Mouse (Mus musculus) heart, adult 18-20 months (tissue): ENCODE results near the gene Pih1d1. TPM values are rescaled to one million over a fixed set of nuclear protein-coding genes. Genes with fewer than 3 reads are reported as not detected.

Experiments
- DNase-seq, 2 experiments: peaks; one replicate each; pipeline ENCODE4 v3.0.0; 2021 to 2022; ENCODE audit warnings: mixed read lengths in 1 of 2
- microRNA-seq, 2 experiments: library from miRNA; unstranded; fragments of <30 nt; microRNA quantifications; one replicate each; pipeline ENCODE4 v1.2.0; 2022
- total RNA-seq, 2 experiments: library from RNA; stranded (reverse); gene quantifications; 2 replicates each; pipeline ENCODE4 v1.2.3; 2021

Pih1d1 gene
- total RNA-seq, 2 experiments from 2014 or later, result 35.5 to 42.7 TPM

- no peak for DNase-seq
These were observed 39.3 kb downstream of the Pih1d1 start for GRCm38 (mm10) chr7:45193406-45193805.

- no peak for DNase-seq
These were observed 40.0 kb downstream of the Pih1d1 start for GRCm38 (mm10) chr7:45193871-45194785.

- no peak for DNase-seq
These were observed 41.5 kb downstream of the Pih1d1 start for GRCm38 (mm10) chr7:45195341-45196175.

GRCm38 (mm10) chr7:45196176-45196535 is 42.1 kb downstream of the Pih1d1 start:
- DNase-seq, result no peak

GRCm38 (mm10) chr7:45196994-45197393 is 42.9 kb downstream of the Pih1d1 start:
- no peak for DNase-seq

GRCm38 (mm10) chr7:45198435-45198834 is 44.3 kb downstream of the Pih1d1 start:
- peak; percentile 74 to 79 for DNase-seq

- no peak for DNase-seq
These were observed 44.9 kb downstream of the Pih1d1 start for GRCm38 (mm10) chr7:45198961-45199360.

GRCm38 (mm10) chr7:45202654-45203053 is 48.6 kb downstream of the Pih1d1 start:
- DNase-seq, result no peak

GRCm38 (mm10) chr7:45204380-45205143 is 50.5 kb downstream of the Pih1d1 start, which contains the start of gene Ccdc155:
TSS of gene Ccdc155 (minus strand) at chr7:45204892.
- peak; percentile 85 to 93 for DNase-seq

- DNase-seq, result no peak
These were observed 54.2 kb downstream of the Pih1d1 start for GRCm38 (mm10) chr7:45208260-45208659.

Small RNAs within 50 kb of the gene (microRNA-seq; reads per million reads assigned to microRNA genes)
- gene Mir150 (4,445 to 10,790 reads per million in 2 experiments), gene Mir5121 (12.4 to 17.4 reads per million in 2 experiments), gene Mir7055 (0 reads per million in 2 experiments)

Other genes with a start within 250 kb of the Pih1d1 start
- 10 to 100 TPM; 59.2 to 67.9 TPM for gene Ap2a1, start 224.8 kb upstream of the Pih1d1 start, total RNA-seq
- not detected for gene Tsks, start 211.1 kb upstream of the Pih1d1 start, total RNA-seq
- 1 to 10 TPM; 1.8 to 2.0 TPM for gene Cpt1c, start 179.5 kb upstream of the Pih1d1 start, total RNA-seq
- gene Prmt1, start 167.7 kb upstream of the Pih1d1 start, total RNA-seq, result 100 to 1,000 TPM in 1 of 2 experiments, 10 to 100 TPM in 1; 90.3 to 110 TPM
- 10 to 100 TPM; 21.3 to 29.5 TPM for gene Irf3, start 156.7 kb upstream of the Pih1d1 start, total RNA-seq
- gene Bcl2l12, start 155.6 kb upstream of the Pih1d1 start, total RNA-seq, result 1 to 10 TPM; 8.1 to 9.7 TPM
- 10 to 100 TPM; 45.1 to 46.0 TPM for gene Scaf1, start 137.9 kb upstream of the Pih1d1 start, total RNA-seq
- gene Rras, start 136.3 kb upstream of the Pih1d1 start, total RNA-seq, result 10 to 100 TPM; 43.9 to 47.7 TPM
- gene Prr12, start 101.4 kb upstream of the Pih1d1 start, total RNA-seq, result 10 to 100 TPM; 21.5 to 21.9 TPM
- 10 to 100 TPM; 29.6 to 35.2 TPM for gene Nosip, start 91.9 kb upstream of the Pih1d1 start, total RNA-seq
- gene Prrg2, start 91.6 kb upstream of the Pih1d1 start, total RNA-seq, result 1 to 10 TPM; 7.8 TPM
- gene Rcn3, start 62.1 kb upstream of the Pih1d1 start, total RNA-seq, result 10 to 100 TPM; 20.0 to 20.7 TPM
- 10 to 100 TPM; 60.3 to 66.8 TPM for gene Fcgrt, start 50.5 kb upstream of the Pih1d1 start, total RNA-seq
- 100 to 1,000 TPM; 512 to 646 TPM for gene Rps11, start 29.9 kb upstream of the Pih1d1 start, total RNA-seq
- gene Rpl13a, start 25.5 kb upstream of the Pih1d1 start, total RNA-seq, result 100 to 1,000 TPM; 714 to 715 TPM
- gene Gm45713, start 18.1 kb upstream of the Pih1d1 start, total RNA-seq, result under 1 TPM; 0.26 to 0.47 TPM
- 1 to 10 TPM; 2.7 to 5.3 TPM for gene Flt3l, start 17.9 kb upstream of the Pih1d1 start, total RNA-seq
- gene Aldh16a1, start 281 bp downstream of the Pih1d1 start, total RNA-seq, result 10 to 100 TPM; 21.5 to 26.8 TPM
- gene Slc17a7, start 9.6 kb downstream of the Pih1d1 start, total RNA-seq, result 10 to 100 TPM; 29.7 to 32.4 TPM
- not detected for gene Gfy, start 25.3 kb downstream of the Pih1d1 start, total RNA-seq
- not detected for gene Pth2, start 26.7 kb downstream of the Pih1d1 start, total RNA-seq
- gene Ccdc155, start 50.6 kb downstream of the Pih1d1 start, total RNA-seq, result under 1 TPM in 1 of 2 experiments, not detected in 1; 0.46 TPM
- gene Dkkl1, start 57.8 kb downstream of the Pih1d1 start, total RNA-seq, result not detected
- gene Tead2, start 61.5 kb downstream of the Pih1d1 start, total RNA-seq, result 1 to 10 TPM; 6.4 to 7.7 TPM
- 10 to 100 TPM in 1 of 2 experiments, 1 to 10 TPM in 1; 2.6 to 12.8 TPM for gene Cd37, start 84.8 kb downstream of the Pih1d1 start, total RNA-seq
- not detected for gene Slc6a16, start 86.8 kb downstream of the Pih1d1 start, total RNA-seq
- not detected for gene Slc6a21, start 123.2 kb downstream of the Pih1d1 start, total RNA-seq
- 10 to 100 TPM; 20.0 to 27.9 TPM for gene Trpm4, start 179.5 kb downstream of the Pih1d1 start, total RNA-seq
- gene Hrc, start 181.0 kb downstream of the Pih1d1 start, total RNA-seq, result 100 to 1,000 TPM; 954 to 975 TPM
- gene Ppfia3, start 212.7 kb downstream of the Pih1d1 start, total RNA-seq, result under 1 TPM in 1 of 2 experiments, not detected in 1; 0.33 TPM
- 1 to 10 TPM; 1.7 to 2.3 TPM for gene Lin7b, start 216.3 kb downstream of the Pih1d1 start, total RNA-seq
- 10 to 100 TPM; 81.1 to 85.7 TPM for gene Snrnp70, start 241.4 kb downstream of the Pih1d1 start, total RNA-seq